8 mouse cellular contexts compared by ENCODE assay signal in genomic region chr11:80821296-80821695, GRCm38 (mm10). TPM values are rescaled to one million over a fixed set of nuclear protein-coding genes. Genes with fewer than 3 reads are reported as not detected.
DNase-seq lines count a peak whose midpoint lies in the region; ATAC-seq lines count a peak whose summit lies in the region.
"Had no signal": no experiment of that assay in that cellular context is flagged by ENCODE, and none has a peak within 500 bp of the region (broad histone marks: within the 10 kb centered on the region; RNA-seq: fewer than 3 reads in every experiment).

No protein-coding gene starts in this region.

- ATAC-seq in liver, embryonic 12.5 days = peak; percentile 45; the same call in 1 of the 2 replicates

- H3K27me3 ChIP-seq in liver, embryonic 12.5 days (replicated peaks) = 0 out of 2 replicates have a peak, but pooled peaks cover 4% of the 10 kb centered on the region

- H3K4me3 ChIP-seq in liver, embryonic 12.5 days = 0 out of 2 replicates have a peak overlapping the region, but pooled peaks have one; percentile 16

- peaks cover 23% of the 10 kb centered on the region for H3K4me1 ChIP-seq in liver, embryonic 12.5 days

- peak; percentile 12 to 42 for DNase-seq in left cerebral cortex, adult 18-20 months (ENCODE audit: low spot score in 2 of 2)
- no peak for DNase-seq in left cerebral cortex, adult 11 months (ENCODE audit: low spot score)
- DNase-seq in embryo, embryonic 11 days = peak; percentile 41
- peak; percentile 35 for DNase-seq in heart, postnatal 36 days
- peak; percentile 54 for DNase-seq in right cerebral cortex, postnatal 4 days
- DNase-seq in natural killer cell, adult 2 months (ENCODE audit: low spot score in 2 of 2) = no peak

- intact Hi-C loops in heart, postnatal 36 days (cut with DNase I) = no loop called here

- H3K36me3 ChIP-seq in liver, embryonic 12.5 days = no peaks in the 10 kb centered on the region

- WGBS in liver, embryonic 12.5 days (ENCODE audit: insufficient replicate concordance) = 14% methylated on average over 14 of the region's 14 CpGs

- H3K9ac ChIP-seq in liver, embryonic 12.5 days = no peak overlapping the region

- no peaks in the 10 kb centered on the region for H3K9me3 ChIP-seq in liver, embryonic 12.5 days (replicated peaks)

- H3K4me2 ChIP-seq in liver, embryonic 12.5 days = peak overlapping the region; percentile 52

- H3K27ac ChIP-seq in liver, embryonic 12.5 days = no peak overlapping the region

RNA-seq across cellular contexts. Expression of gene Tmem98, which starts 11.3 kb away (rescaled TPM):
- 1 to 10 TPM; 6.3 to 7.5 TPM for total RNA-seq in left cerebral cortex, adult 18-20 months (2021)
- 10 to 100 TPM; 14.9 to 18.3 TPM for total RNA-seq in heart, postnatal 36 days (2021)
- polyA plus RNA-seq in liver, embryonic 12.5 days (2016; fragmentation: Nextera tagmentation; extraction: Ambion mirVana) = 19.6 and 20.1 TPM in 2 replicates

RNA-seq across cellular contexts. Expression of gene Spaca3, which starts 36.9 kb away (rescaled TPM):
- not detected for total RNA-seq in left cerebral cortex, adult 18-20 months (2021)
- total RNA-seq in heart, postnatal 36 days (2021) = not detected
- polyA plus RNA-seq in liver, embryonic 12.5 days (2016; fragmentation: Nextera tagmentation; extraction: Ambion mirVana) = not detected in 2 replicates
- total RNA-seq: layer of hippocampus, adult 18-20 months had no signal

RNA-seq across cellular contexts. Expression of gene Myo1d, which starts 41.5 kb away (rescaled TPM):
- 1 to 10 TPM; 6.4 to 7.8 TPM for total RNA-seq in left cerebral cortex, adult 18-20 months (2021)
- 10 to 100 TPM in 1 of 2 experiments, 1 to 10 TPM in 1; 9.4 to 10.2 TPM for total RNA-seq in heart, postnatal 36 days (2021)
- 6.5 and 6.9 TPM in 2 replicates for polyA plus RNA-seq in liver, embryonic 12.5 days (2016; fragmentation: Nextera tagmentation; extraction: Ambion mirVana)

Comparison
In these comparisons a context has a peak if more than half of its experiments do, and no peak if none do; other contexts are left out.
1. DNase-seq: peak in left cerebral cortex, adult 18-20 months (2 of 2), embryo, embryonic 11 days (single experiment), heart, postnatal 36 days (2 of 2) and right cerebral cortex, postnatal 4 days (single experiment); none in left cerebral cortex, adult 11 months (single experiment) and natural killer cell, adult 2 months (0 of 2).